Comparison of ENCODE assay signal across 8 mouse cellular contexts in the genomic region with DNA sequence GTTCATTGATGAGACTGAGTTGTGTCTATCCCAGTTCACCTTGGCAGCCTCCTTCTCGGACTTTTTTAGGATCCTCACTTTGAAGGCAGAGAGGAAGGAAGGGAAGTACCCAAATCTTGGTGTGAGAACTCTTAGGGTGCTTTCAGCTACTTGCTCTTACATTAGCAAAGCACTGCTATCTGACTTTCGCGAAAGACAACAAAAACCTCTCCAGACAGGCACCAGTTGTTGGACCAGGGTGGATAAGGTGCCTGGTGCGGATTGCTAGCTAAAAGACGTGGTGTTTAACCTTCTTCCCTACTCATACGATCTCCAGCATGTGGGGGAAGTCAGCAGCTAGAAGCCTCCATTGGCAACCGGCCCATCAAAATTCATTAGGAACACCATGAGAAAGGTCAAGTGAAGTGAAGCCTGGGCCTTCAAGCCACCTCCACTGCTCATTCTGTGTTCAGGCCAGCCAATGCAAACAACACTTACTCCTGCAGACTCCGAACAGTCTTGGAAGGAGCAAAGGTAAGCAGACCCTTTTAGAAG.
DNase-seq lines count a peak whose midpoint lies in the region; ATAC-seq lines count a peak whose summit lies in the region.

No protein-coding gene starts in this region.

- no peaks in the 10 kb centered on the region for H3K9me3 ChIP-seq in forebrain, embryonic 11.5 days (ENCODE audit: control insufficient read depth, low read length)
- no peaks in the 10 kb centered on the region for H3K9me3 ChIP-seq in kidney, embryonic 14.5 days (ENCODE audit: control insufficient read depth, low read length)
- no peaks in the 10 kb centered on the region for H3K9me3 ChIP-seq in midbrain, embryonic 15.5 days

- no peak overlapping the region for H3K27ac ChIP-seq in forebrain, embryonic 11.5 days (ENCODE audit: low read depth, low read length)
- no peak overlapping the region; the same call in 1 of the 2 replicates for H3K27ac ChIP-seq in kidney, embryonic 14.5 days (ENCODE audit: low read depth, low read length)
- peak overlapping the region; percentile 97 for H3K27ac ChIP-seq in midbrain, embryonic 15.5 days

- H3K4me3 ChIP-seq in forebrain, embryonic 11.5 days (ENCODE audit: low read depth, low read length): peak overlapping the region; percentile 75
- peak overlapping the region; percentile 80 for H3K4me3 ChIP-seq in kidney, embryonic 14.5 days (ENCODE audit: low read length)
- H3K4me3 ChIP-seq in midbrain, embryonic 15.5 days: peak overlapping the region; percentile 94

- peak; percentile 45 for DNase-seq in retina, postnatal 1 day
- DNase-seq in retina, embryonic 14.5 days (ENCODE audit: low spot score): no peak
- peak; percentile 51 for DNase-seq in forebrain, embryonic 11.5 days (ENCODE audit: low spot score)
- DNase-seq in ovary, adult 18-20 months (ENCODE audit: low spot score): no peak
- no peak for DNase-seq in gastrocnemius, adult 8-10 months (ENCODE audit: low spot score in 2 of 2)
- DNase-seq in left cerebral cortex, adult 8-10 months (ENCODE audit: low spot score in 2 of 2): no peak

- no peaks in the 10 kb centered on the region for H3K36me3 ChIP-seq in forebrain, embryonic 11.5 days (ENCODE audit: control insufficient read depth, insufficient read depth, low read length)
- no peaks in the 10 kb centered on the region for H3K36me3 ChIP-seq in kidney, embryonic 14.5 days (ENCODE audit: control insufficient read depth, insufficient read depth, low read length)
- H3K36me3 ChIP-seq in midbrain, embryonic 15.5 days (replicated peaks): no peaks in the 10 kb centered on the region

- peak overlapping the region; percentile 82 for H3K4me2 ChIP-seq in forebrain, embryonic 11.5 days (ENCODE audit: low read depth, low read length, severe bottlenecking)
- peak overlapping the region; percentile 83 for H3K4me2 ChIP-seq in kidney, embryonic 14.5 days (replicated peaks; ENCODE audit: low read depth, low read length)
- peak overlapping the region; percentile 83 for H3K4me2 ChIP-seq in midbrain, embryonic 15.5 days

- ATAC-seq in forebrain, embryonic 11.5 days (replicated peaks; ENCODE audit: low FRiP score): no peak
- ATAC-seq in kidney, embryonic 14.5 days (ENCODE audit: low FRiP score, low TSS enrichment): peak; percentile 22; the same call in 1 of the 2 replicates
- 0 out of 2 replicates have a peak, but pooled peaks have one; percentile 0 for ATAC-seq in midbrain, embryonic 15.5 days (replicated peaks)

- no peaks in the 10 kb centered on the region; the same call in 1 of the 2 replicates for H3K27me3 ChIP-seq in forebrain, embryonic 11.5 days (ENCODE audit: control insufficient read depth, insufficient read depth, low read length)
- no peaks in the 10 kb centered on the region for H3K27me3 ChIP-seq in kidney, embryonic 14.5 days (ENCODE audit: control insufficient read depth, insufficient read depth, low read length)
- no peaks in the 10 kb centered on the region for H3K27me3 ChIP-seq in midbrain, embryonic 15.5 days (replicated peaks)

- 0 out of 2 replicates have a peak, but pooled peaks cover 2% of the 10 kb centered on the region for H3K4me1 ChIP-seq in forebrain, embryonic 11.5 days (replicated peaks; ENCODE audit: control insufficient read depth, insufficient read depth, low read length)
- 0 out of 2 replicates have a peak, but pooled peaks cover under 1% of the 10 kb centered on the region for H3K4me1 ChIP-seq in kidney, embryonic 14.5 days (ENCODE audit: control insufficient read depth, insufficient read depth, low read length)
- H3K4me1 ChIP-seq in midbrain, embryonic 15.5 days: peaks cover 12% of the 10 kb centered on the region; the same call in 1 of the 2 replicates

- 0 out of 2 replicates have a peak overlapping the region, but pooled peaks have one; percentile 90 for H3K9ac ChIP-seq in forebrain, embryonic 11.5 days (ENCODE audit: low read length)
- no peak overlapping the region for H3K9ac ChIP-seq in kidney, embryonic 14.5 days (ENCODE audit: low read depth, low read length)
- peak overlapping the region; percentile 93; the same call in 1 of the 2 replicates for H3K9ac ChIP-seq in midbrain, embryonic 15.5 days

- WGBS in forebrain, embryonic 11.5 days: 51% methylated on average over 8 of the region's 8 CpGs
- WGBS in kidney, embryonic 14.5 days: 26% methylated on average over 8 of the region's 8 CpGs
- WGBS in midbrain, embryonic 15.5 days: 46% methylated on average over 8 of the region's 8 CpGs

Comparison
In these comparisons a context has a peak if more than half of its experiments do, and no peak if none do; other contexts are left out.
1. DNase-seq: peak in retina, postnatal 1 day (single experiment) and forebrain, embryonic 11.5 days (single experiment); none in retina, embryonic 14.5 days (single experiment), ovary, adult 18-20 months (single experiment), gastrocnemius, adult 8-10 months (0 of 2) and left cerebral cortex, adult 8-10 months (0 of 2).
2. Peak in every context shown above with its lines, with median percentiles within 50 percentile points of each other: H3K4me2 ChIP-seq and H3K4me3 ChIP-seq.